Mouse (Mus musculus): ENCODE data around the gene Rad51b. TPM values are rescaled to one million over a fixed set of nuclear protein-coding genes. Genes with fewer than 3 reads are reported as not detected.

The Rad51b gene
- polyA plus RNA-seq, 1 experiment from 2014 or later = 4.9 TPM

DNA sequence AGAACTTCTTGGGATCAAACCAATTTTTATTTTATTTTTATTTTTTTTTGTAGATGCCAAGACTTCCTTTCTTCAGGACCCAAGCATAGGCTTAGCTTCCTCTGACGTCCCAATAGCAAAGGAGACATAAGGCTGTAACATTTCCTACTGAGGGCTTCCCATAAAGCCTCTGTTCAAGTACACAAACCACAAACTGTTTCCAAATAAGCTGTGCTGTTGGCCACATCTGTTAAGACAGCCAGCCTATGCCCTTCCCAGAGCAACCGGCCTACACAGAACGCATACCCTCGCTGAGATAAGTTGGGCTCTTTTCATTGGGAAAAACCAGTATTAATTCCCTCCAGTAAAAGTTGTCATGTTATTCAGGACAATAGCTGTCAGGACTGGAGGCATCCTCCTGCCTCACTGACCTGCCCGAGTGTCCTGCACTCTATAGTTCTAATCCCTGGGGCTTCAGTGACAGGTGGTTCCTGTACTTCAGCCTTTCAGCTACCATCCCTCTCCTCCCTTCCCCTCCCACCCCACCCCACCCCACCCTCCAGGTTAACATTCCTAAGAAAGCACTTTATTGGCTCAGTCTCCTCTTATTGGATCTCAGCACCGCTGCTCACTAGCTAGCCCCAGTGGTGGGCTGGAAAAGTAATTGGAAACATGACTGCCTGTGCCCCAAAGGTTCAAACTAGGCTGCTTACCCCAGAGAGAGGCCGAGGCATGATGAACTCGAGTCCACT is 523.3 kb downstream of the Rad51b start:
- Histone ChIP-seq H3K4me3 (ENCODE audit: low read depth, low read length) (no peak overlapping the region), H3K27ac (replicated peaks; ENCODE audit: low read depth, low read length) (no peak overlapping the region), H3K4me1 (ENCODE audit: control insufficient read depth, insufficient read depth, low read length) (no peaks in the 10 kb centered on the region), H3K36me3 (replicated peaks; ENCODE audit: control insufficient read depth, insufficient read depth, low read depth, low read length) (no peaks in the 10 kb centered on the region), H3K27me3 (ENCODE audit: control insufficient read depth, insufficient read depth, low read length) (no peaks in the 10 kb centered on the region), H3K9ac (replicated peaks; ENCODE audit: low read length) (no peak overlapping the region), H3K9me3 (replicated peaks; ENCODE audit: control insufficient read depth, low read length) (no peaks in the 10 kb centered on the region), H3K4me2 (ENCODE audit: low read depth, low read length) (no peak overlapping the region)
- ATAC-seq (replicated peaks; ENCODE audit: insufficient number of reproducible peaks, low FRiP score, low TSS enrichment, low read depth) (no peak), DNase-seq (ENCODE audit: low spot score) (no peak)
- WGBS = 57% methylated on average over 8 of the region's 8 CpGs

DNA sequence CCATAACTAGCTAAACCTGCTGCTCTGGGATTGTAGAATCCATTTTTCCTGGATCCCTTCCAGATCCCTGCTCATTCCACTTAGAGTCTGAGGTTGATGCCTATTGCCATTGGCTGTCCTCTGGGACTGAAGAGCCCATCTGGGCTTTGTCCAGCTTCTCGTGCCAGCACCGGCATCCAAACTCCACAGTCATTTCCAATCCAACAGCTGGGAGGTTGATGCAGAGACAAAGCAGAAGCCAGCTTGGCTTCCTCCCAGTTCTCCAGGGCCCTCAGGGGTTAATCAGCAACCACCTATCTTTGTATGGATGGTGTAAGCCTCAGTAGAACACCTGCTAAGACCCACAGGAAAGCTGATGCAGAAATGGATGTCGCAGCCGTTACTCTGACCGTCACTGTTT is 524.8 kb downstream of the Rad51b start:
- H3K4me3 ChIP-seq (ENCODE audit: low read depth, low read length) = no peak overlapping the region
- no peak overlapping the region for H3K9ac ChIP-seq (replicated peaks; ENCODE audit: low read length)
- H3K27ac ChIP-seq (replicated peaks; ENCODE audit: low read depth, low read length) = no peak overlapping the region
- H3K27me3 ChIP-seq (ENCODE audit: control insufficient read depth, insufficient read depth, low read length) = no peaks in the 10 kb centered on the region
- no peak overlapping the region for H3K4me2 ChIP-seq (ENCODE audit: low read depth, low read length)
- ATAC-seq (replicated peaks; ENCODE audit: insufficient number of reproducible peaks, low FRiP score, low TSS enrichment, low read depth) = no peak
- no peaks in the 10 kb centered on the region for H3K4me1 ChIP-seq (ENCODE audit: control insufficient read depth, insufficient read depth, low read length)
- 85% methylated on average over 5 of the region's 5 CpGs for WGBS
- no peak for DNase-seq (ENCODE audit: low spot score)
- no peaks in the 10 kb centered on the region for H3K9me3 ChIP-seq (replicated peaks; ENCODE audit: control insufficient read depth, low read length)
- no peaks in the 10 kb centered on the region for H3K36me3 ChIP-seq (replicated peaks; ENCODE audit: control insufficient read depth, insufficient read depth, low read depth, low read length)

GRCm38 (mm10) chr12:79822401-79822800 is 525.3 kb downstream of the Rad51b start:
- no peaks in the 10 kb centered on the region for H3K4me1 ChIP-seq (ENCODE audit: control insufficient read depth, insufficient read depth, low read length)
- WGBS = 66% methylated on average over 2 of the region's 2 CpGs
- no peak overlapping the region for H3K4me2 ChIP-seq (ENCODE audit: low read depth, low read length)
- no peak overlapping the region for H3K27ac ChIP-seq (replicated peaks; ENCODE audit: low read depth, low read length)
- H3K36me3 ChIP-seq (replicated peaks; ENCODE audit: control insufficient read depth, insufficient read depth, low read depth, low read length) = no peaks in the 10 kb centered on the region
- H3K27me3 ChIP-seq (ENCODE audit: control insufficient read depth, insufficient read depth, low read length) = no peaks in the 10 kb centered on the region
- no peak overlapping the region for H3K4me3 ChIP-seq (ENCODE audit: low read depth, low read length)
- no peak for DNase-seq (ENCODE audit: low spot score)
- ATAC-seq (replicated peaks; ENCODE audit: insufficient number of reproducible peaks, low FRiP score, low TSS enrichment, low read depth) = no peak
- no peak overlapping the region for H3K9ac ChIP-seq (replicated peaks; ENCODE audit: low read length)
- no peaks in the 10 kb centered on the region for H3K9me3 ChIP-seq (replicated peaks; ENCODE audit: control insufficient read depth, low read length)

DNA sequence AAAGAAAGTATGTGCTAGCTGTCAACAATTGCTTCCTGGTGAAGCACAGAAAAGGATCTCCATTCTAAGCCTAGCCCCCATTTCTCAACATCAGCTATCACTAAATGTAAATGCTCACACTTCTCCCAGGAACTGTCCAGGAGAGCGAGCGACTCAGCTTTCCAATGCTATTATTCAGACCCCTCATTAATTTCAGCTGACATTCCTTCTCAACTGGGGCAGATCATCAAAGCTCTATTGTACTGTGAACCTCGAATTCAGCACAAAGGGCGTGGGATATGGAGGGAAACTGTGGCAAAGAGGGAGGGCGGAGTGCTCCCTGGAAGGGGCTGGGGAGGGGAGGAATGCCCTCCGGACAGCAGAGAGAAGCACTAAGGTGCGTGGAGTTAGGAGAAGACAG is 528.8 kb downstream of the Rad51b start:
- no peaks in the 10 kb centered on the region for H3K27me3 ChIP-seq (ENCODE audit: control insufficient read depth, insufficient read depth, low read length)
- no peak overlapping the region for H3K4me2 ChIP-seq (ENCODE audit: low read depth, low read length)
- DNase-seq (ENCODE audit: low spot score) = no peak
- H3K27ac ChIP-seq (replicated peaks; ENCODE audit: low read depth, low read length) = no peak overlapping the region
- ATAC-seq (replicated peaks; ENCODE audit: insufficient number of reproducible peaks, low FRiP score, low TSS enrichment, low read depth) = no peak
- H3K4me1 ChIP-seq (ENCODE audit: control insufficient read depth, insufficient read depth, low read length) = no peaks in the 10 kb centered on the region
- H3K9me3 ChIP-seq (replicated peaks; ENCODE audit: control insufficient read depth, low read length) = no peaks in the 10 kb centered on the region
- 33% methylated on average over 7 of the region's 7 CpGs for WGBS
- no peak overlapping the region for H3K9ac ChIP-seq (replicated peaks; ENCODE audit: low read length)
- no peaks in the 10 kb centered on the region for H3K36me3 ChIP-seq (replicated peaks; ENCODE audit: control insufficient read depth, insufficient read depth, low read depth, low read length)
- H3K4me3 ChIP-seq (ENCODE audit: low read depth, low read length) = no peak overlapping the region

GRCm38 (mm10) chr12:79827233-79827692 is 530.2 kb downstream of the Rad51b start:
- ATAC-seq (replicated peaks; ENCODE audit: insufficient number of reproducible peaks, low FRiP score, low TSS enrichment, low read depth) (no peak), DNase-seq (ENCODE audit: low spot score) (no peak)
- Histone ChIP-seq H3K4me1 (ENCODE audit: control insufficient read depth, insufficient read depth, low read length) (no peaks in the 10 kb centered on the region), H3K9me3 (replicated peaks; ENCODE audit: control insufficient read depth, low read length) (no peaks in the 10 kb centered on the region), H3K9ac (replicated peaks; ENCODE audit: low read length) (no peak overlapping the region), H3K27me3 (ENCODE audit: control insufficient read depth, insufficient read depth, low read length) (no peaks in the 10 kb centered on the region), H3K36me3 (replicated peaks; ENCODE audit: control insufficient read depth, insufficient read depth, low read depth, low read length) (no peaks in the 10 kb centered on the region), H3K4me2 (ENCODE audit: low read depth, low read length) (no peak overlapping the region), H3K27ac (replicated peaks; ENCODE audit: low read depth, low read length) (no peak overlapping the region), H3K4me3 (ENCODE audit: low read depth, low read length) (no peak overlapping the region)
- 77% methylated on average over 5 of the region's 5 CpGs for WGBS

- no peak overlapping the region for H3K27ac ChIP-seq (replicated peaks; ENCODE audit: low read depth, low read length)
- H3K4me1 ChIP-seq (ENCODE audit: control insufficient read depth, insufficient read depth, low read length) = no peaks in the 10 kb centered on the region
- no peaks in the 10 kb centered on the region for H3K36me3 ChIP-seq (replicated peaks; ENCODE audit: control insufficient read depth, insufficient read depth, low read depth, low read length)
- no peak overlapping the region for H3K9ac ChIP-seq (replicated peaks; ENCODE audit: low read length)
- DNase-seq (ENCODE audit: low spot score) = no peak
- no peaks in the 10 kb centered on the region for H3K9me3 ChIP-seq (replicated peaks; ENCODE audit: control insufficient read depth, low read length)
- WGBS = 68% methylated on average over 4 of the region's 4 CpGs
- H3K4me3 ChIP-seq (ENCODE audit: low read depth, low read length) = no peak overlapping the region
- no peak overlapping the region for H3K4me2 ChIP-seq (ENCODE audit: low read depth, low read length)
- no peaks in the 10 kb centered on the region for H3K27me3 ChIP-seq (ENCODE audit: control insufficient read depth, insufficient read depth, low read length)
- no peak for ATAC-seq (replicated peaks; ENCODE audit: insufficient number of reproducible peaks, low FRiP score, low TSS enrichment, low read depth)
These were observed 530.7 kb downstream of the Rad51b start for GRCm38 (mm10) chr12:79827735-79828134.

GRCm38 (mm10) chr12:79830686-79831085 is 533.6 kb downstream of the Rad51b start:
- Histone ChIP-seq H3K27me3 (ENCODE audit: control insufficient read depth, insufficient read depth, low read length) (no peaks in the 10 kb centered on the region), H3K4me3 (ENCODE audit: low read depth, low read length) (no peak overlapping the region), H3K9me3 (replicated peaks; ENCODE audit: control insufficient read depth, low read length) (no peaks in the 10 kb centered on the region), H3K4me2 (ENCODE audit: low read depth, low read length) (no peak overlapping the region), H3K9ac (replicated peaks; ENCODE audit: low read length) (no peak overlapping the region), H3K36me3 (replicated peaks; ENCODE audit: control insufficient read depth, insufficient read depth, low read depth, low read length) (no peaks in the 10 kb centered on the region), H3K27ac (replicated peaks; ENCODE audit: low read depth, low read length) (no peak overlapping the region), H3K4me1 (ENCODE audit: control insufficient read depth, insufficient read depth, low read length) (no peaks in the 10 kb centered on the region)
- no peak for ATAC-seq (replicated peaks; ENCODE audit: insufficient number of reproducible peaks, low FRiP score, low TSS enrichment, low read depth)
- DNase-seq (ENCODE audit: low spot score) = no peak
- 33% methylated on average over 1 of the region's 1 CpGs for WGBS

DNA sequence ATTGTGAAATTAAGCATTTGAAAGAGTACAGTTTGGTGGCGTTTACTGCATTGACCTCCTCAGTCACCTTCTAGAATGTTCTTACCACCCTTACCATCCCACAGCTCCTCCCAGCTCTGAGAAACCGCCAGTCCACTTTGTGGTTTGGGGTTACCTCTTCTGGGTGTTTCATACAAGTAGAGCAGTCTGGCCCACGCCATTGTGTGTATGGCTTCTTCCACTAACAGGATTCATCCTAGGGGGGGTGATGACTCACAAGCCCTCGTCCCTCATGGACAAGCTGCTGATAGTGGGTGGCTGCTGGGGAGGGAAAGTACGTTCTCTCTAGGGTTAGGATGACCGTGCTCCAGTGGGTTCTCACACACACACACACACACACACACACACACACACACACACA is 535.5 kb downstream of the Rad51b start:
- no peak overlapping the region for H3K27ac ChIP-seq (replicated peaks; ENCODE audit: low read depth, low read length)
- no peaks in the 10 kb centered on the region for H3K36me3 ChIP-seq (replicated peaks; ENCODE audit: control insufficient read depth, insufficient read depth, low read depth, low read length)
- no peaks in the 10 kb centered on the region for H3K9me3 ChIP-seq (replicated peaks; ENCODE audit: control insufficient read depth, low read length)
- no peak overlapping the region for H3K9ac ChIP-seq (replicated peaks; ENCODE audit: low read length)
- no peaks in the 10 kb centered on the region for H3K27me3 ChIP-seq (ENCODE audit: control insufficient read depth, insufficient read depth, low read length)
- no peak overlapping the region for H3K4me2 ChIP-seq (ENCODE audit: low read depth, low read length)
- H3K4me3 ChIP-seq (ENCODE audit: low read depth, low read length) = no peak overlapping the region
- 91% methylated on average over 6 of the region's 6 CpGs for WGBS
- no peaks in the 10 kb centered on the region for H3K4me1 ChIP-seq (ENCODE audit: control insufficient read depth, insufficient read depth, low read length)
- DNase-seq (ENCODE audit: low spot score) (no peak), ATAC-seq (replicated peaks; ENCODE audit: insufficient number of reproducible peaks, low FRiP score, low TSS enrichment, low read depth) (no peak)

Data from embryonic facial prominence, embryonic 11.5 days (tissue).